21 mouse cellular contexts compared by ENCODE assay signal in the genomic region with DNA sequence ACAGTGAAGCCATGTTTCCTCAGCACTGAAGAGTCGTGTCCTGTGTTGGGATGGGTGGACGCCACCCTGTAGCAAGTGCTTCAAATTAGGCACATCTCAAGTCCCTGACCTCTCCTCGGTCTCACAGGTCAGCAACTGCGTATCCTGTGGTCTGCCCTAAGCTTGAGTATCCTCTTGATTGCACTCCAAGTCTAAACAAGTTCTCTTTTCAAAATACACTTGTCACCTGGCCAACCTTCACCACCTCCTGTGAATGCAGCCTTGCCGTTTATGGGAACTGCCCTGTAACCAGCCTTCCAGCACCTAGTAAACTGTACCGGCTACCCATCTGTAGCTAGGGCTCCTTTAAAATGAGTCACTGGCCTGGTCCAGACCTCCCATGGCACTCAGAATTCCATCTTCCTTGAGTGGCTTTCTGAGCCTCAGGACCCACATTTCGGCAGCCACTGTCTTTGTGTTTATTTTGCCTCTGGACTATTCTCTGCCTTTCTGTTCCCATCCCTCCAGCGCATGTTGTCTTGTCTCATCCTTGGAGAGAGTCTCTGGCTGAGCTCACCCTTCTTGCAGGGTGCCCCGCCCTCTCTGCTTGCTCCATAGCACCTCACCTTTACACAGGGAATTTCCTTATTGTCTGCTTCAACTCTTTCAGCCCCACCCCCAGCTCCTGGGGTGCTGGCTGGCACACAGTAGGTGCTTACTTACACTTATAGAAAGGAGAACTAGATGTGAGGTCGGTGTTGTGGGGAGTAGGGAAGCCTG.
DNase-seq lines count a peak whose midpoint lies in the region; ATAC-seq lines count a peak whose summit lies in the region.
"Had no signal": no experiment of that assay in that cellular context is flagged by ENCODE, and none has a peak within 500 bp of the region (broad histone marks: within the 10 kb centered on the region; RNA-seq: fewer than 3 reads in every experiment).

No protein-coding gene starts in this region.

- 0 out of 2 replicates have a peak, but pooled peaks have one; percentile 33 for ATAC-seq in midbrain, embryonic 15.5 days (replicated peaks)
- no peak for ATAC-seq in midbrain, embryonic 11.5 days (ENCODE audit: low FRiP score)
- ATAC-seq in lung, embryonic 16.5 days (ENCODE audit: low read depth): 0 out of 2 replicates have a peak, but pooled peaks have one; percentile 23
- ATAC-seq in hindbrain, embryonic 11.5 days (ENCODE audit: low FRiP score): no peak
- ATAC-seq: CD4-positive, CD25-positive, alpha-beta regulatory T cell, adult 4 months; forebrain, embryonic 14.5 days had no signal

- no peaks in the 10 kb centered on the region for H3K36me3 ChIP-seq in midbrain, embryonic 15.5 days (replicated peaks)
- H3K36me3 ChIP-seq in midbrain, embryonic 11.5 days (ENCODE audit: control insufficient read depth, insufficient read depth, low read length): no peaks in the 10 kb centered on the region
- no peaks in the 10 kb centered on the region for H3K36me3 ChIP-seq in lung, embryonic 16.5 days (ENCODE audit: control insufficient read depth, insufficient read depth, low read length)
- no peaks in the 10 kb centered on the region for H3K36me3 ChIP-seq in hindbrain, embryonic 11.5 days (ENCODE audit: control insufficient read depth, insufficient read depth, low read length)
- H3K36me3 ChIP-seq: heart, embryonic 12.5 days; limb, embryonic 13.5 days; liver, embryonic 15.5 days had no signal

- peak; percentile 56 for DNase-seq in gastrocnemius, adult 18-20 months (ENCODE audit: low spot score)
- DNase-seq in gastrocnemius, postnatal 14 days: no peak
- no peak for DNase-seq in midbrain, embryonic 11.5 days (ENCODE audit: low spot score, missing footprints)
- DNase-seq in hindbrain, embryonic 11.5 days (ENCODE audit: low spot score): no peak
- DNase-seq in left cerebral cortex, adult 11 months (ENCODE audit: low spot score): no peak
- DNase-seq in adrenal gland, postnatal 14 days: no peak
- DNase-seq: adrenal gland, adult 2 months; cerebellum, adult 9-10 months; heart, adult 11 months; heart, postnatal 14 days; right cerebral cortex, postnatal 4 days; thymus, postnatal 25 days had no signal

- no peak overlapping the region for H3K9ac ChIP-seq in midbrain, embryonic 15.5 days
- H3K9ac ChIP-seq in midbrain, embryonic 11.5 days (ENCODE audit: low read length): no peak overlapping the region
- no peak overlapping the region for H3K9ac ChIP-seq in lung, embryonic 16.5 days (ENCODE audit: low read length)
- no peak overlapping the region for H3K9ac ChIP-seq in hindbrain, embryonic 11.5 days (ENCODE audit: low read depth, low read length)
- H3K9ac ChIP-seq: heart, embryonic 12.5 days; hindbrain, embryonic 14.5 days; limb, embryonic 13.5 days; liver, embryonic 15.5 days had no signal

- H3K27me3 ChIP-seq in midbrain, embryonic 15.5 days (replicated peaks): 0 out of 2 replicates have a peak, but pooled peaks cover 3% of the 10 kb centered on the region
- peaks cover 2% of the 10 kb centered on the region; the same call in 1 of the 2 replicates for H3K27me3 ChIP-seq in midbrain, embryonic 11.5 days (ENCODE audit: control insufficient read depth, insufficient read depth, low read length)
- no peaks in the 10 kb centered on the region for H3K27me3 ChIP-seq in lung, embryonic 16.5 days (ENCODE audit: control insufficient read depth, insufficient read depth, low read depth, low read length)
- peaks cover 3% of the 10 kb centered on the region; the same call in 1 of the 2 replicates for H3K27me3 ChIP-seq in hindbrain, embryonic 11.5 days (ENCODE audit: control insufficient read depth, insufficient read depth, low read length)
- H3K27me3 ChIP-seq: heart, embryonic 12.5 days; liver, embryonic 15.5 days; megakaryocyte, embryonic 14.5 days had no signal

- intact Hi-C loops in gastrocnemius, postnatal 14 days (cut with DNase I; ENCODE audit: low total_unique reads): no loop called here

- H3K27ac ChIP-seq in midbrain, embryonic 15.5 days: no peak overlapping the region
- H3K27ac ChIP-seq in midbrain, embryonic 11.5 days (ENCODE audit: low read depth, low read length): no peak overlapping the region
- H3K27ac ChIP-seq in lung, embryonic 16.5 days (ENCODE audit: low read length): peak overlapping the region; percentile 83
- no peak overlapping the region for H3K27ac ChIP-seq in hindbrain, embryonic 11.5 days (ENCODE audit: low read depth, low read length)
- H3K27ac ChIP-seq: hindbrain, embryonic 14.5 days; limb, embryonic 13.5 days; liver, embryonic 15.5 days had no signal

- 55% methylated on average over 10 of the region's 10 CpGs for WGBS in midbrain, embryonic 15.5 days
- WGBS in midbrain, embryonic 11.5 days: 55% methylated on average over 10 of the region's 10 CpGs
- 46% methylated on average over 10 of the region's 10 CpGs for WGBS in lung, embryonic 16.5 days
- WGBS in hindbrain, embryonic 11.5 days: 57% methylated on average over 10 of the region's 10 CpGs

- no peak overlapping the region for H3K4me2 ChIP-seq in midbrain, embryonic 15.5 days
- no peak overlapping the region for H3K4me2 ChIP-seq in midbrain, embryonic 11.5 days
- H3K4me2 ChIP-seq in lung, embryonic 16.5 days (ENCODE audit: low read depth, low read length): no peak overlapping the region
- no peak overlapping the region for H3K4me2 ChIP-seq in hindbrain, embryonic 11.5 days (replicated peaks; ENCODE audit: low read depth, low read length)
- H3K4me2 ChIP-seq: heart, embryonic 12.5 days; hindbrain, embryonic 14.5 days; limb, embryonic 13.5 days; liver, embryonic 15.5 days had no signal

- H3K9me3 ChIP-seq in midbrain, embryonic 15.5 days: no peaks in the 10 kb centered on the region
- H3K9me3 ChIP-seq in midbrain, embryonic 11.5 days (ENCODE audit: control insufficient read depth, low read length): no peaks in the 10 kb centered on the region
- H3K9me3 ChIP-seq in lung, embryonic 16.5 days (ENCODE audit: control insufficient read depth, low read length): no peaks in the 10 kb centered on the region
- no peaks in the 10 kb centered on the region for H3K9me3 ChIP-seq in hindbrain, embryonic 11.5 days (ENCODE audit: control insufficient read depth, low read length)
- H3K9me3 ChIP-seq: heart, embryonic 12.5 days; limb, embryonic 13.5 days; liver, embryonic 15.5 days; megakaryocyte, embryonic 14.5 days had no signal

- no peak overlapping the region for H3K4me3 ChIP-seq in midbrain, embryonic 15.5 days
- H3K4me3 ChIP-seq in midbrain, embryonic 11.5 days (ENCODE audit: low read depth, low read length): no peak overlapping the region
- no peak overlapping the region for H3K4me3 ChIP-seq in lung, embryonic 16.5 days (ENCODE audit: low read length)
- H3K4me3 ChIP-seq in hindbrain, embryonic 11.5 days (ENCODE audit: low read depth, low read length): no peak overlapping the region
- H3K4me3 ChIP-seq: heart, embryonic 12.5 days; limb, embryonic 13.5 days; liver, embryonic 15.5 days; megakaryocyte, embryonic 14.5 days had no signal

- H3K4me1 ChIP-seq in midbrain, embryonic 15.5 days: peaks cover 35% of the 10 kb centered on the region
- peaks cover 23% of the 10 kb centered on the region for H3K4me1 ChIP-seq in midbrain, embryonic 11.5 days (ENCODE audit: control insufficient read depth, insufficient read depth, low read length)
- peaks cover 53% of the 10 kb centered on the region for H3K4me1 ChIP-seq in lung, embryonic 16.5 days (replicated peaks; ENCODE audit: control insufficient read depth, insufficient read depth, low read length)
- no peaks in the 10 kb centered on the region for H3K4me1 ChIP-seq in hindbrain, embryonic 11.5 days (replicated peaks; ENCODE audit: control insufficient read depth, insufficient read depth, low read length)
- H3K4me1 ChIP-seq: liver, embryonic 15.5 days had no signal

Comparison
In these comparisons a context has a peak if more than half of its experiments do, and no peak if none do; other contexts are left out.
1. ATAC-seq: peak in midbrain, embryonic 15.5 days (single experiment) and lung, embryonic 16.5 days (single experiment); none in midbrain, embryonic 11.5 days (single experiment) and hindbrain, embryonic 11.5 days (single experiment).